Mouse (Mus musculus) thymus, postnatal 25 days (tissue): Measurements from ENCODE around the gene Jund.

Experiments
- DNase-seq: peaks from one replicate; pipeline ENCODE4 v3.0.0; 2022

Gene Jund

GRCm38 (mm10) chr8:70700555-70700922, 1.8 kb downstream of the Jund start:
- DNase-seq, result peak; percentile 94

DNA sequence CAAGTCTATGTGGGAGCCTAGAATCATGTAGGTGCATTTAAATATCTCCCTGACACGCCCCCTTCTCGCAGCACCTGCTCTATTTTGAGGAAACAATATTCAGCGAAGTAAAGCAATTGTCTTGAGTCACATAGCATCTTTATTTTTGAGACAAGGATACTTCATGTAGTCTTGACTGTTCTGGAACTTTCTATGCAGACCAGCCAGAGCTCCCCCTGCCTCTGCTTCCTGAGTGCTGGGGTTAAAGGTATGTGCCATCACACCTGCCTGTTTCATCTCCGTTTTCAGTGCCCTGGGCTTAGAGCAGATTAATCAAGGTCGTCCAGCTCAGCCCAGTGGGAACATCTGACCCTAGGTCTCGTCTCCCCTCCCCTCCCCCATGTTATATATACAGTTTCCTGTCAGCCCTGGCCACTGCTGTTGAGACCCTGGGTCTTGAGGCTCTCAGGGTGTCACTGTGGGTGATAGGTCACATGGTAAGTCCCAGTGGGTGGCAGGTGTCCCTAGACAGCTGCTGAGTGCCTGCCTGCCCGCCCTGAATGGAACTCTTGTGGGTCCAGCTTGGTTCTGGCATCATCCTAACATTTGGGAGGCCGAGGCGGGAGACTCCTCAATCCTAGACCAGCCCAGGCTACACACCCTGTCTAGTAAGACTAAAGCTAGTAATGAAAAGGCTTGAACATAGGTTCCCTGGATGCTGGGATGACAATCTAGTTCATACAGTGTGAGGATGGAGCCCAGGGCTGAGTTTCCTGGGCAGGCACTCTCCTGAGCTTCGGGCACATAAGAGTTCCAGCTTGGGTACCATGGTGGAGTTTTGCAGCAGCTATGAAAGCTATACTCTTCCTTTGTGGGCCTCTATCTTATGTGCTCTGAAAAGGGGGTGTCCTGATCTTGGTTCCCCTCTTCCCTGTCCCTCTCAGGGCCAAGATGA, 2.6 kb downstream of the Jund start:
- DNase-seq, result peak; percentile 23

DNA sequence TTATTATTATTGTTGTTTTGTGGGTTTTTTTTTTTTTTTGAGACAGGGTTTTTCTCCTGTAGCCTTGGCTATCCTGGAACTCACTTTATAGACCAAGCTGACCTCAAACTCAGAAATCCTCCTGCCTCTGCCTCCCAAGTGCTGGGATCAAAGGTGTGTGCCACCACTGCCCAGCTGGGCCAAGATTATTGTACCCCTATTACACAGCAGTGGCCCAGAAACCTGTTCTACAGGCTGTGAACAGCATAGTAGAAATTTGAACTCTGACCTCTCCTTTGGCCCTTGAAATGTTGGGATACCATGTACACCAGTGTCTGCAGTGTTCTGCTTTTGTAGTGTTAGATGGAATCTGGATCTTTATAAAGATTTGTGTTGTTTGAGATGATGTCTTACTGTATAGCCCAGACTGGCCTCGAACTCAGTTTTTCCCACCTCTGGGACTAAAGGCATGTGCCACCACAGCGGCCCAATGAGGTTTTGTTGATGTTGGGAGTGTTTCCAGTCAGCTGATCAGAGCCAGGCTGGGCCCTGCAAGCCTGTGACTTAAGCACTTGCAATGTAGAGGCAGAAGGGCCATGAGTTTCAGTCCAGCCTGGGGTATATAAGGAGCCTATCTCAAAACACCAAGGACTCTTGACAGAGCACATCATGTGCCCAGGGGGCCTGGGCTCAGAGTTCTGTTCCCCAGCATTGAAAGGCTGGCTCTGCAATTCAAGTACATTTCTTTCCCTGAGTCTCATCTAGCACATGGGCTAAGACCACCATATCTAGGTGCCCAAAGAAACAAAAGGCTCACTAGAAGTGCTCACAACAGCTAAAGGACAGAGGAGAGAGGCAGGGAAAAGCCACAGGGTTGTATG, 3.5 kb downstream of the Jund start:
- DNase-seq, result no peak

DNA sequence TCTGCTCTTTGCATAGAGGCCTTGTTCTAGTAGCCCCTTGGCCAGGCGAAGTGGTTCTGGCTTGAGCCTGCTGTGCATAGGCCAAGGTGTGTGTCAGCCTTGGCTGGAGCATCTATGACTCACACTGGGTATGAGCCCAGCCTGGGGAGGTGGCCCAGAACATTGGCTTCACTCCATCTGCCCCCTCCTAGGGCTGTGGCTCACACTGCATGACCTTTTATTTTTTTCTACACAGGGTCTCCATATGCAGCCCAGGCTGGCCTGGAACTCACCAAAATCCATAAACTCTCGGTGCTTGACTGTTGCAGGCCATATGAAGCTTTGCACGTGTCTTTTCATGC, 4.1 kb downstream of the Jund start:
- DNase-seq, result no peak

- DNase-seq, result no peak
Observed at GRCm38 (mm10) chr8:70703287-70703686, 4.5 kb downstream of the Jund start, which contains the start of gene Iqcn. Gene Iqcn, plus strand, starts transcription at chr8:70703457.

- no peak for DNase-seq
Observed at GRCm38 (mm10) chr8:70708281-70708680, 9.5 kb downstream of the Jund start.

- DNase-seq, result no peak
Observed at GRCm38 (mm10) chr8:70709794-70710193, 11.0 kb downstream of the Jund start.

DNA sequence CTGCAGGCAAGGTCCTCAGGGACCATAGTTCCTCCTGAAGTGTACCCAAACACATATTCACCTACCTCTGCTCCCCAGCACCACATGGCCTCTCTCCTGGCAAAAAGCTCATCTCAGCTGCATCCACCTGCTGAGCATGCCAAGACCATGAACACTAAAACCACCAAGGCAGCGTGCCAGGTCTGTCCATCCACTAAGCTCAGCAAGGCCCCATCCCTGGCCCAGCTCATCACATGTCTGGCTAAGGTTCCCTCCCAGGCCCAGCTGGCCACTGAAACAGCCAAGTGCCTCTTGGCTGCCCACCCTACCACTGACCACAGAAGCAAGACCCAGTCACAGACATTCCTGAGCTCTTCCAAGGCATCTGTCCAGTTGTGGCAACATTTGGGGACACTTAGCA, 11.5 kb downstream of the Jund start:
- DNase-seq, result no peak

GRCm38 (mm10) chr8:70711041-70711440, 12.3 kb downstream of the Jund start:
- DNase-seq, result no peak

- DNase-seq, result no peak
Observed at GRCm38 (mm10) chr8:70713991-70714390, 15.2 kb downstream of the Jund start.

DNA sequence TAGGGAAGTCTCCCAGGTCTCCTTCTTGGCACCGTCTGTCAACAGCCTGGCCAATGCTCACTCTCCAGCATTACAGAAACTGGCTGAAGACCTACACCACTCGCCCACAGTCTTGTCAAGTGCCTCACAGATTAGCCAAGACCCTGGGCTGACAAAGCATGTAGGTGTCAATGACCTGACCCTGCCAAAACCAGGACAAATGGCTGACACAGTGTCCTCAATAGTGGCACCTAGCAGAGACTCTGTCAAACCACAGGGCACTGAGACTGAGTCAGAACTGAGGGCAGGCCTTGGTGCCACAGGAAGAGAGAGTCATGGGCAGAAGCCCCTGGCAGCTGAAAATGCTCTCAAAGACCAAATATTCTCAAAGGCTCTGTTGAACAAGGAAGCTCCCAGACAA, 16.3 kb downstream of the Jund start:
- DNase-seq, result no peak

DNA sequence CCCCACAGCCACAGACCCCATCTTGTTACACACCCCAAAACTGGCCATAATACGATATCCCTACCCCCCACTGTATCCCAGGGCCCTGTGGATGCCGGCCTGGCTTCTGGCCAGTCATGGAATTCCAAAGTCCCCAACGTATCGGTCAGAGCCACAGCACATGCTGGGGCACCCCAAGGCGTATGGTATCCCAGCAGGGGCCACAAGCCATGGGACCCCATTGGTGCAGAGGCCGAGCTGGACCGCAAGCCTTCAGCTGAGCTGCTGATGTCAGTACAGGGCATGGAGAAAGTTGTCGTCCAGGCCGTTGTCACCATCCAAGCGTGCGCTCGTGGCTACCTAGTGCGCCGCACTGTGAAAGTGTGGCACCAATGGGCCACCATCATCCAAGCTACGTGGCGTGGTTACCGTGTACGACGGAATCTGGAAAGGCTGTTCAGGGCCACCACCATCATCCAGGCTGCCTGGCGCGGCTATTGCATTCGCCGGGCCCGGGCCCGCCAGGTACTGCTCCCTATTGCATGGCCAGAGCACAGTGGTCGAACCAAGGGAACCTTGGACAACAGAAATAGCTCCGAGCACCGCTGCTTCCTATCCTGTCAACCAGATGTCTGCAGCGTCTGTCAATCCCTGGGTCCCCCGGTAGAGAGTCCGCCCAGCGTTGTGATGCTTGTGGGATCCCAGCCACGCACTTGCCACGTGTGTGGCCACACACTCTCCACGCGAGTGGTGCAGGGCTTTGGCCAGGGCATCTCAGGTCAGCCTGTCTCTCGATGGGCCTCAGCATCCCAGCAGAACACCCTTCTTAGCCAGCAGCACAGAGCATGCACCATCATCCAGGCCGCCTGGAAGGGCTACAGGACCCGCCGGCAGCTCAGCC, 18.0 kb downstream of the Jund start:
- no peak for DNase-seq

DNA sequence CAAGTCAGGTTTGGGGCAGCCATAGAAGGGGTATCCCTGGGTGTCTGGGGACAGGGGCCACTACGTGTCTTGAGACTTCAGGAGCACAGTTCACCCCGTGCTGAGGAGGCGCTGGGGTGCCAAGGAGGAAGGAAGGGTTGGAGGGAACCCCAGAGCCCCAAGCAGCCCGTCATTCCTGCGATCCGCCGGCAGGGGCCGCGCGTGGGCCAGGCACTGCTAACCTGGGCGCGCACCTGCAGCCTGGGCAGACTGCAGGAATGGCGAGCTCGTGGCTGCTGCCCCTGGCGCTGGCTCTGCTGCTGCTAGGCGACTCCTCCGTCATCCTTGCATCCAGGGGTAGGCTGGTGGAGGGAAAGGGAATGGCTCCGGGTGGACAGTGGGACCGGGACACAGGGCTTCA, 19.5 kb downstream of the Jund start, which contains the start of gene Gm3336:
Gene Gm3336, plus strand, starts transcription at position 247 of the 400 bp plus-strand sequence.
- DNase-seq, result peak; percentile 87

DNA sequence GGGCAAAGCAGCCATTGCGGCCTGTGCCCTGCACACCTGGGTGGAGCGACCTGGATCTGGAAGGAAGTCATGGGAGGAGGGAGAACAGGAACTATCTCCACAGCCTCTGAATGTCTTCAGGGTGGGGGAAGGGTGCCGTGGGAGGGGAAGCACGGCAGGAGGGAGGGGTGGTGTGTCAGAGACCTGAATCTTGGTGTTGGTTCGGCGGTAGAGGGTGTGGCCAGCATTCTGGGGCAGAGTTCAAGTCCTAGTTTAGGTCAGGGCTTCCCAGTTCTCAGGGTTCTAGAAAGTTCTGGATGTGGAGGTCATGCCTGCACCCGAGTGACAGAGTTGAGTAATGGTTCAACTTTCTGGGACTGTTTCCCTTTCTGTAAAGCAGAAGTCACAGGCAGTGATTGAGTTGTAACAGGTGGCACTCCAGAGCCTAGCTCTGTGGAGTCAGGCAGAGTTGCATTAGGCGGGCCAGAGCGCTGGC, 21.1 kb downstream of the Jund start:
- no peak for DNase-seq

DNA sequence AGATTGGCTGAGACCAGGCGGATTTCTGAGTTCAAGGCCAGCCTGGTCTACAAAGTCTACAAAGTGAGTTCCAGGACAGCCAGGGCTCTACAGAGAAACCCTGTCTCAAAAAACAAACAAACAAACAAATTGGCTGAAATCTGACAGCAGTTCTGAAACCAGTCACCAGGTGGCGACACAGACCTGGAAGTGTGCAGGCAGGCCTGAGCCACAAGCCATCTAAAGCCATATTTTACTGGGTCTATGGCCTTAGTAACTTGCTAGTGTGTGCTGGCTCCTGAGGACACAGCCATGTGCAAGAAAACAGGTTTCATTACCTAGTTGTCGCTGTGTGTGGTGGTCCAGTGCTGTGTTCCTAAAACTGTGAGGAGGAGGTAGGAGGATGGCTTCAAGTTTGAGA, 22.0 kb downstream of the Jund start:
- DNase-seq, result peak; percentile 75

- no peak for DNase-seq
Observed at GRCm38 (mm10) chr8:70721601-70722000, 22.9 kb downstream of the Jund start.

DNA sequence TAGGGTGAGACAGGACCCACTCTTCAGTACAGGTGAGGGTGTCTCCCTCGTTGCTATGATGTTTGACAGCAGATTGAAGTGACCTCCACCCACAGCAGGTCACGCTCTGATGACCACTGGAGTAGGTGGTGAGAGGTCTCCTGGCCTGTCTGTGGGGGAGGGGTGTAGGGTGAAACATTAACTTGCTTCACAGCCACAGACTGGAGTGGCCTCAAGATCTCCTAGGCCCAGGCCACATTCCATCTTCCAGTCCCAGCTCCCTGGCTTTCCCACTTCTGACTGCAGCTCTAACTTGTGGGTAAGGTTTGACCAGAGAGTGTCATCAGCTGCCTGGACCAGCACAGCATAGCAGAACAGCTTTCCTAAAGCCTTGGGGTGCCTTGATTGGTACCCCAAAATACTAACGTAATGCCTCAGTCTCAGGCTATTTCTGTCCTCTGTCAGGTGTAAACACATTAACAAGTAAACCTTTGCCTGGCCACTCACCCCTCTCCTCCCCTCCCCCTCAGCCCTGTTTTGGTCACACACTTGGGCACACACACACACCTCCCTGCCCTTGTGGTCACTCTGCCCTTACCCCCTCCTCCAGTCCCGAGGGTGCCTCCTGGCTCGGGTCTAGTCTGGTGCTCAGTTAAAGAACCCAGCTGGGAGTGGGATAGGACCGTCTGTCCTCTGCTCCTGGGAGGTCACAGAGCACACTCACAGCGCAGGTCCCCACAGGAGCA, 24.9 kb downstream of the Jund start, which contains the start of gene Pde4c:
Gene Pde4c, plus strand, starts transcription at position 235 of the 725 bp plus-strand sequence.
- DNase-seq, result no peak

GRCm38 (mm10) chr8:70724216-70724615, 25.5 kb downstream of the Jund start:
- no peak for DNase-seq

- DNase-seq, result no peak
Observed at GRCm38 (mm10) chr8:70725792-70726447, 27.2 kb downstream of the Jund start.

DNA sequence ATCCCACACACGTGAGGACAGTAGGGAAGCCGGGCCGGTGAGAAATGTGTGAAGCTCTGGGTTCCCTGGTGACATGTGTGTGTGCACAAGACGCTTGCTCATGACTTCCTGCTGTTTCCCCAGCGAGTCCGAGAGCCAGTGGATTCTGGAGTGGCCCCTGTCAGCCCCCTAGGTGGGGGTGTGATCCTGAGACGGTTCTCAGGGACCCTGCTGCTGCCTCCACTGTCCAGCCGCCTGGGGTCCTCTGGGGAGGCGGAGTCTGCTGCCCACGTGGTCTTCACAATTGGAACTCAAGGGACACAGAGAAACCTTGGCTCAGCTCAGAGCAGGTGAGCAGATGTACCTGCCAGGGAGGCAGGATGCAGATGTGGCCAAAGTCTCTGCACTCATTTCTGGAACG, 28.0 kb downstream of the Jund start:
- no peak for DNase-seq

GRCm38 (mm10) chr8:70729808-70730475, 31.2 kb downstream of the Jund start:
- peak; percentile 38 for DNase-seq
